Mouse (Mus musculus) Patski (cell line): Measurements from ENCODE around the gene Ermp1. TPM values are rescaled to one million over a fixed set of nuclear protein-coding genes. Genes with fewer than 3 reads are reported as not detected.
A peak's percentile ranks its signal among the peaks of the same experiment; 100 is the strongest.

Experiments used
- ATAC-seq: fragments of 100-300 bp; one replicate; pipeline ENCODE4 v1.8.0; 2021
- CTCF ChIA-PET: fragments of 350-600 bp; sonication (Branson Sonifier 250); formaldehyde crosslinking; loops from one replicate; lab custom pipeline; 2022; ENCODE audit warnings: inconsistent platforms; lab: Charles Lee
- POLR2A ChIA-PET: fragments of 350-600 bp; sonication (Branson Sonifier 250); formaldehyde crosslinking; loops from one replicate; lab custom pipeline; 2022; ENCODE audit warnings: antibody characterized with exemption, inconsistent platforms; lab: Charles Lee
- DNase-seq: peaks from one replicate; pipeline ENCODE4 v3.0.0-alpha.2; 2011; ENCODE audit warnings: low read depth, low spot score
- H3K27me3 ChIP-seq: fragments of 371-371 bp; one replicate; pipeline ENCODE4 v1.5.1; 2021
- CTCF ChIP-seq: fragments of 100-300 bp; IDR thresholded peaks from one replicate; pipeline ENCODE4 v1.5.1; 2021
- in situ Hi-C: fragments of 300-500 bp; cut with MboI; formaldehyde crosslinking; loops from 3 replicates; pipeline ENCODE4 v1.11.1; 2018; ENCODE audit warnings: low pct_unique_long_range_greater_than_20kb, mixed read lengths
- polyA plus RNA-seq: library from polyadenylated mRNA; unstranded; gene quantifications from one replicate; pipeline ENCODE4 v1.2.3, GENCODE M21; 2021

Ermp1 gene
- polyA plus RNA-seq, 1 experiment from 2014 or later: 94.4 TPM

DNA sequence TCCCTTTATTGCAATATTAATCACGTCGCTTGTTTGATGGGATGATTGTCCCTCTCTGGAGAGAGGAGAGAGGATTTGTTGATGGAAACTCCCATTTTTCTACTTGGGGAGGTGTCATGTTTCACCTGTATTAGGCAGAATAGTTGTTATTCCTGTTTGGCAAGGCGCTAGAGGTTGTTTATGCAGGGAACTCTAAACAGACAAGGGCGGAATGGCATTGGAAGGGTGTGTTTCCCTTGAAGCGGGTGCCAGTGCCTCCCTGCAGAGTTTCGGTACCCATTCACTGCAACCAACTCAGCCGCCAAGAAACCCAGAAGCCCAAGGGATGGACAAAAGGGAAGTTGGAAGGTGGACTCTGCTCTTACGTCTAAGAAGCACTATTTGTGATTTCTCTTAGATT is 15.6 kb upstream of the Ermp1 start:
- ChIA-PET CTCF (interaction anchor here (1.2 to 1.3 kb wide), 2 partner anchors 12 to 14 kb away, joined by 3 to 4 read pairs; no protein-coding TSS in a partner anchor), POLR2A (no interaction called here)
- no peak for ATAC-seq
- in situ Hi-C loops: no loop called here
- no peaks in the 10 kb centered on the region for H3K27me3 ChIP-seq
- no peak for TF ChIP-seq CTCF
- DNase-seq: no peak

- DNase-seq: no peak
- no peaks in the 10 kb centered on the region for H3K27me3 ChIP-seq
- no peak for ATAC-seq
- CTCF ChIA-PET: interaction anchor here (0.9 to 1.0 kb wide), 2 partner anchors 11 to 78 kb away, joined by 3 read pairs; no protein-coding TSS in a partner anchor
- in situ Hi-C loops: no loop called here
- POLR2A ChIA-PET: no interaction called here
- no peak for TF ChIP-seq CTCF
Observed at GRCm38 (mm10) chr19:29661974-29662580, 13.9 kb upstream of the Ermp1 start.

DNA sequence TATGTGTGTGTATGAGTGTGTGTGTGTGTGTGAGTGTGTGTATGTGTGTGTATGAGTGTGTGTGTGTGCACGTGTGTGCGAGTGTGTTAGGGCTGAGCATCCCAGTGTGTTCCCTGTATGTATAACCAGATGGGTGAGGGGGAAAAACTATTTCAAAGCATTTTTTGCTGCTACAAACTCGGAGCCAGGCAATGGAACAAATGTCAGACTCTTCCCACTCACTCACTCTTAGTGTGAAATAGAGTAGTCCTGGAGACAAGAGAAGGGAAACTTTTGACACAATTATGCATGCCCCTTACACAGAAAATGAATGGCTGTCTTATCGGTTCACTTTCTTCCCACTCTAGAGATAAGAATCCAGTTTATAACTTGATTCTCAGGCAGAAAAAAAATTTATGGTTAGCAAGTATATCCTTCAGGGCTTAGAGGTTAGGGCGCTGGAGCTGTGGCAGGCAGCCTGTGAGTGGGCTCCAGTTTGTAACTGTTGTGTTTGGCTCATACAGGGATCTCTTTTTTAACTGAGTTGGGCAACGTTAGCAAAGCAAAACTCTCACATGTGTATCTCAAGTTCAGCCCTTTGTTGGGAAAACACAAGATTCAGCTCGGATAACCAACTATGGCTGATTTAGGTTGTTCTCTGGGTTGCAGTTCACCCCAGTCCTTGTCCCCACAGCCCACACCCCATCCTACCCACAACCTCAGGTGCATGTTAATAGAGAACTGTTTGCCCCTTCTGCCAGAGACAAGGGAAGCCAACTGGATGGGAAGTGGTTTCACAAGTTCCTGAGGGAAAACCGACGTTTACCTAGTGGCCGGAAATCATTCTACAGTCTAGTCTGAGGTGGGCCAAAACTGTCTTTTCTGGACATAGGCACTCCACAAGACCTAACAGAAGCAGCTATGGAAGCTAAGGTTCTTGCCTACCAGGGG is 12.9 kb upstream of the Ermp1 start:
- ATAC-seq (no peak), DNase-seq (no peak)
- H3K27me3 ChIP-seq: no peaks in the 10 kb centered on the region
- TF ChIP-seq CTCF: no peak
- CTCF ChIA-PET: interaction anchor here (0.9 kb wide), 1 partner anchor 79 kb away, joined by 3 read pairs; no protein-coding TSS in a partner anchor
- in situ Hi-C loops: no loop called here
- POLR2A ChIA-PET: no interaction called here

DNA sequence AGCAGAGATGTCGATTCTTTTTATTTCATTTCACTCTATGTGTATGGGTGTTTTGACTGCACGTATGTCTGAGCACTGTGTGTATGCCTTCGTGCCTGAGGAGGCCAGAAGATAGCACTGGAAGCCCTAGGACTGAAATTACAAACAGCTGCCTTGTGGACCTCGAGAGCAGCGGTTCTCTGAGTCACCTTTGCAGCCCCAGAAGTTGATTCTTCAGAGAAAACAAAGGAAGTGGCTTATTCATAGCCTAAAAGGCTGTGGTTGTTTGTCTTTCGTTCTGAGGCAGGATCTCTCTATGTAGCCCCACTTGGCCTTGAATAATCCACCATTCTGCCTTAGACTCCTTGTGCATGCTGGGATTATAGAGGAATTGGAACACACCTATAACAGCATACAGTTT is 11.5 kb upstream of the Ermp1 start:
- CTCF ChIA-PET: interaction anchor here (1.3 kb wide), 1 partner anchor 17 kb away, joined by 3 read pairs; no protein-coding TSS in a partner anchor
- ATAC-seq (peak; percentile 36), DNase-seq (no peak)
- in situ Hi-C loops: no loop called here
- H3K27me3 ChIP-seq: no peaks in the 10 kb centered on the region
- POLR2A ChIA-PET: no interaction called here
- TF ChIP-seq CTCF: no peak

- no peak for TF ChIP-seq CTCF
- no peaks in the 10 kb centered on the region for H3K27me3 ChIP-seq
- DNase-seq (no peak), ATAC-seq (no peak)
- POLR2A ChIA-PET: no interaction called here
- in situ Hi-C loops: no loop called here
- CTCF ChIA-PET: interaction anchor here (1.3 kb wide), 1 partner anchor 18 kb away, joined by 3 read pairs; no protein-coding TSS in a partner anchor
Observed at GRCm38 (mm10) chr19:29658836-29659235, 10.6 kb upstream of the Ermp1 start.

- no peak for TF ChIP-seq CTCF
- in situ Hi-C loops: no loop called here
- ChIA-PET CTCF (interaction anchor here (1.5 kb wide), 1 partner anchor 14 kb away, joined by 4 read pairs; no protein-coding TSS in a partner anchor), POLR2A (no interaction called here)
- DNase-seq: no peak
- ATAC-seq: no peak
- H3K27me3 ChIP-seq: no peaks in the 10 kb centered on the region
Observed at GRCm38 (mm10) chr19:29657558-29657957, 9.3 kb upstream of the Ermp1 start.

DNA sequence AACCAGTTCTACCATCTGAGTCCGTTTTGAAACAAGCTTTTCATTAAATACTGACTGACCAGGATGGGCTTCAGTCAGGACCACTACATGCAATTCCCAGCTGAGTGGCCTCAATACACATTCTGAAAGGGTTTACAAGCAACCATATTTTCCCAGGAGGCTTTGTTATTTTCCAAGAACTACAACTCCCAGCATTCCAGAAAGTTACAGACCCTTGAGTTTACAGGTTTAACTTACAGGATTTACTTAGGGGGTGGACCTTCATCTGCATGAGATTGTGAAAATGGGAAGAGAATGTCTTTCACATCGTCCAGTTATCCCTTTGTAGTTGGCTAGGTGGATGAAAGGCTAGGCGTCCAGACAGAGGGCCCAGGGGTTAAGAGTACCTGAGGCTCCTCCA is 8.8 kb upstream of the Ermp1 start:
- no peaks in the 10 kb centered on the region for H3K27me3 ChIP-seq
- DNase-seq (no peak), ATAC-seq (peak; percentile 34)
- ChIA-PET CTCF (interaction anchor here (1.1 to 1.5 kb wide), 2 partner anchors 14 to 145 kb away, joined by 3 to 4 read pairs; no protein-coding TSS in a partner anchor), POLR2A (no interaction called here)
- in situ Hi-C loops: no loop called here
- no peak for TF ChIP-seq CTCF

- CTCF ChIA-PET: interaction anchor here (1.1 to 1.5 kb wide), 2 partner anchors 14 to 146 kb away, joined by 3 to 4 read pairs; no protein-coding TSS in a partner anchor
- no peak for TF ChIP-seq CTCF
- DNase-seq (no peak), ATAC-seq (peak; percentile 81)
- in situ Hi-C loops: no loop called here
- POLR2A ChIA-PET: no interaction called here
- H3K27me3 ChIP-seq: no peaks in the 10 kb centered on the region
Observed at GRCm38 (mm10) chr19:29656620-29657019, 8.4 kb upstream of the Ermp1 start.

DNA sequence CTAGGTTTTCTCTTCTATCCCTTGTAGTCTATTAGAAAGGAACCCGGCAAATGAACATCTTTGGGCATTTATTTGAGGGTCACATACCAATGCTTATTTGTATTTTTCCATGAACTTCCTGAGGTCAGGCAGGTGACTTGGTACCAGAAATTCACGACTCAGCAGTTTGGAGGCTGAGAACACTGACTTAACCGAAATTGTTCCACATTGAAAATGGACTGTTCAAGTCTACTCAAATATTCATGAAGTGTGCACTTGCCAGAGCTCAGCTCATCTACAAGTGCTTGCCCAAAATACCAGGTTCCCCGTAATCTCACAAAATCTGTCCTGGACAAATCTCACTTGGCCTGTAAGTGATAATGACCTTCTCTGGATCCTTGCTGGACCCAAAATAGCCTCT is 7.8 kb upstream of the Ermp1 start:
- H3K27me3 ChIP-seq: no peaks in the 10 kb centered on the region
- no peak for DNase-seq
- POLR2A ChIA-PET: interaction anchor here (0.6 kb wide), 1 partner anchor 37 kb away, joined by 3 read pairs; no protein-coding TSS in a partner anchor
- CTCF ChIA-PET: interaction anchor here (1.1 kb wide), 1 partner anchor 146 kb away, joined by 3 read pairs; no protein-coding TSS in a partner anchor
- in situ Hi-C loops: no loop called here
- TF ChIP-seq CTCF: no peak
- ATAC-seq: no peak

- in situ Hi-C loops: no loop called here
- DNase-seq: no peak
- no peaks in the 10 kb centered on the region for H3K27me3 ChIP-seq
- ATAC-seq: no peak
- CTCF ChIA-PET: no interaction called here
- TF ChIP-seq CTCF: no peak
- POLR2A ChIA-PET: no interaction called here
Observed at GRCm38 (mm10) chr19:29655148-29655547, 6.9 kb upstream of the Ermp1 start.
